Mouse (Mus musculus) stomach, embryonic 16.5 days (tissue): ENCODE data around the gene Saysd1. TPM values are rescaled to one million over a fixed set of nuclear protein-coding genes. Genes with fewer than 3 reads are reported as not detected.

Experiments
- ATAC-seq: fragments of 200-750 bp; cut with Nextera tagmentation; 2 replicates; pipeline ENCODE4 v1.8.0; 2017; ENCODE audit warnings: moderate number of reproducible peaks, moderate TSS enrichment; ENCODE audit not compliant: insufficient read depth, low FRiP score
- H3K27ac ChIP-seq: fragments of 300-500 bp; sonication (generic); 2 replicates; pipeline ENCODE4 v1.5.1; 2014; ENCODE audit warnings: low read length
- H3K27me3 ChIP-seq: fragments of 300-500 bp; sonication (generic); 2 replicates; pipeline ENCODE4 v1.6.1; 2014; ENCODE audit warnings: low read length, control low read depth, mixed read lengths; ENCODE audit not compliant: control insufficient read depth, insufficient read depth
- H3K36me3 ChIP-seq: fragments of 300-500 bp; sonication (generic); 2 replicates; pipeline ENCODE4 v1.6.1; 2014; ENCODE audit warnings: low read length; ENCODE audit not compliant: control insufficient read depth, insufficient read depth
- H3K4me1 ChIP-seq: fragments of 300-500 bp; sonication (generic); 2 replicates; pipeline ENCODE4 v1.6.1; 2014; ENCODE audit warnings: low read length, control low read depth, mixed read lengths; ENCODE audit not compliant: control insufficient read depth, insufficient read depth
- H3K4me2 ChIP-seq: fragments of 300-500 bp; sonication (generic); 2 replicates; pipeline ENCODE4 v1.6.1; 2014; ENCODE audit warnings: low read depth, low read length, mixed read lengths
- H3K4me3 ChIP-seq: fragments of 300-500 bp; sonication (generic); replicated peaks from 2 replicates; pipeline ENCODE4 v1.5.1; 2014; ENCODE audit warnings: mild to moderate bottlenecking, low read length
- H3K9ac ChIP-seq: fragments of 300-500 bp; sonication (generic); 2 replicates; pipeline ENCODE4 v1.6.1; 2014; ENCODE audit warnings: low read length
- H3K9me3 ChIP-seq: fragments of 300-500 bp; sonication (generic); replicated peaks from 2 replicates; pipeline ENCODE4 v1.6.1; 2016; ENCODE audit warnings: low read length, control low read depth; ENCODE audit not compliant: control insufficient read depth
- WGBS: fragments of 180-500 bp; shearing (Covaris S2); extraction: QIAGEN DNeasy Blood & Tissue Kit; methylation state at CpG from one replicate; pipeline ENCODE4 v1.1.7; 2014; 5-methylcytosine and 5-hydroxymethylcytosine counted together
- polyA plus RNA-seq: library from polyadenylated mRNA; unstranded; fragments of >200 nt; fragmentation: Nextera tagmentation; extraction: Ambion mirVana; gene quantifications from 2 replicates; pipeline ENCODE4 v1.2.1, GENCODE M21; 2015

The Saysd1 gene
- polyA plus RNA-seq, 1 experiment from 2014 or later: 12.9 TPM

DNA sequence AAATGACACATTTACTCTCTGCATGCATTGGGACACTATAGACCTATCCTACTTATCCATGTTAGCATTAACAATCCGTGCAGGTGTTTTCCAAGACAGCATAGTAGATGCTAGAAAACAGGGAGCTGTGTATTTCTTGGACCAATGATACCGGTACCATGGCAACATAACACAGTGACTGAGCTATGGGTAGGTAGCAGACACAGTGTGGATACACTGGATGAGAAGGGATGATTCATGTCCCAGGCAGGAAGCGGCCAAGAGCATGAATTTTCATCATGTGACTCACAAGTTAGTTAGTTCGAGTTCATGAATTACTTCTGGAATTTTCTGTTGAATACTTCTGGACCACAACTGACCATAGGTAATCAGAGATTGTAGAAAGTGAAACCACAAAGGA is 16.6 kb upstream of the Saysd1 start:
- Histone ChIP-seq H3K27me3 (no peaks in the 10 kb centered on the region), H3K9me3 (no peaks in the 10 kb centered on the region), H3K36me3 (no peaks in the 10 kb centered on the region), H3K4me3 (no peak overlapping the region), H3K4me1 (peaks cover 11% of the 10 kb centered on the region), H3K27ac (no peak overlapping the region), H3K9ac (no peak overlapping the region), H3K4me2 (no peak overlapping the region)
- WGBS: 71% methylated on average over 4 of the region's 4 CpGs
- no peak for ATAC-seq

DNA sequence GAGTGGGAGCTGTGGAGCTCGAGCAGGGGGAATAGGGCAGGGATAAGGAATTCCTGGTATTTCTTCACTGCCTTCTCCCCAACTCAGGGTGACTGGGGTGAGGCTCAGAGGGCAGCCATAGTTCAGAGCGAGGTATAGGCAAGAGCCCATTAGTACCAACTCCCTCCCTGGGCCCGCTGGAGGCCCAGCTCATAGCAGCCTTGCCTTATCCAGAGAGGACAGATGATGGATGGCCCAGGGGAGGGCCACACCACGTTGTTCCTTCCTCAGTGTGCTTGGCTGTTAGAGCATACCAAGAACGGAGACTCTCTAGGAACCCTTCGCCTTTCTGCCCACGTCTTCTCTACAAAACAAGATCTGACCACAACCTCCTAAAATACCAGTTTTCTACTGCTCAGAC is 15.9 kb upstream of the Saysd1 start:
- H3K4me2 ChIP-seq: no peak overlapping the region

DNA sequence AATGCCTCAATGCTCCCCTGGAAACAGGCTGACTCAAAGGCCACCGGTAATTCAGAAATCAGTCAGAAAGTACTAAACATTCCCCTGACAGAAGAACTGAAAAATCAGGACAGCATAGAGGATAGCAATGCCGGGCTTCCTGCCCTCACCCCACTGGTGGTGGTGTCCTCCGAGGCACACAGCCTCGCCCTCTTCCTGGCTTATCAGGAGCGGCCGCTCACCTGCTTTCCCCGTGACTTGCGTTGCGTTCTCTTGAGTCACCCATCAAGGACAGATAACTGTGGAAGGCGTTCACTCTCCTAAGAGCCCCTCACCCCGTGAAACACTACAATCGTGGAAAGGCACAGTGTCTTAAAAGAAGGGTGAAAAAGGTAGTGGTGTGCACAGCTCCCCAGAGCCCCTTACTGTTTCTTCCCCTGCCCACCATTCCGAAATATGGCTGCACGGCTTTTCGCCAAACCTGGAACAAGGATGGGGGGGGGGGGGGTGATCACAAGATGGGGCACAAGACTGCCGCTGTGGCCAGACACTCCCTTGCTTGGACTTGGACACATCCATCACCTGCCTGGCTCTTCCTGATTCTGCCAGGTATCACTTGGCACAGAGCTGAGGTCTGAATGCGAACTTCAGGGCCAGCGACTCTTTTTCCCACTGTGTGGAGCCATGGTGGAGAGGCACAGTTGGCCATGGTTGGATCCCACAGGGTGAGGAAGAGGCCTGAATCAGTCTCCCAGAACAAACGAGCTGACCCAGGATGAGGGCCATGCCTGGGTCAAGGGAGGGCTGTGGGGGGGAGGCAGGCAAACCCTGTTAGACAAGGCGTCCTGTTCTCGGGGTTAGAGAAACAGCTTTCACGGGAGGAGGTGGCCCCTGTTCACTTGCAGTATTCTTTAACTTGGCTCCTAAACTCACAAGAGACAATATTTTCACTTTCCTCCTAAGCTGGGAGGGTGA is 11.1 kb upstream of the Saysd1 start:
- ATAC-seq: no peak

More for the DNA sequence above, 15.9 kb upstream of the Saysd1 start:
- H3K9me3 ChIP-seq: no peaks in the 10 kb centered on the region
- WGBS: 24% methylated on average over 7 of the region's 7 CpGs
- H3K9ac ChIP-seq: no peak overlapping the region
- H3K27me3 ChIP-seq: no peaks in the 10 kb centered on the region
- H3K4me1 ChIP-seq: peaks cover 4% of the 10 kb centered on the region
- ATAC-seq: no peak
- H3K27ac ChIP-seq: no peak overlapping the region
- H3K4me3 ChIP-seq: no peak overlapping the region
- no peaks in the 10 kb centered on the region for H3K36me3 ChIP-seq

DNA sequence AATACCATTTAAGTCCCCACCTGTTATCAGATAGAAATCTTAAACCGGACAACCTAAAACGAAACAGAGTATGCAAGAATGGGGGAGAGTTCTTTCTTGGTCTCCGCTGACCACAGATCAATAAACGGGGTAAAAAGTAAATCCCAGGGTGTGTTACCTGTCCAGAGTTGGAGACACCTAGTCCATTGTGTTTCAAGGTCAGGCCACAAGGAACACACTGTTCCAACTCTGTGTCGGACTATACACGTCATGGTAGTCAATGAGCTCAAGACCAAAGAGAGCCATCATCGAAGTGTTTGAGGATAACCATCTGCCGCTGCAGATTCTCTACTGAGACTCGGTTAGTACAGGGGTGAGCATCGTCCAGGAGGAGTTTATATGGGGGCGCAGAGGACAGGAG is 10.2 kb upstream of the Saysd1 start:
- WGBS: 65% methylated on average over 11 of the region's 11 CpGs
- no peak overlapping the region for H3K27ac ChIP-seq

More for the DNA sequence above, 11.1 kb upstream of the Saysd1 start:
- 73% methylated on average over 22 of the region's 22 CpGs for WGBS
- H3K4me2 ChIP-seq: no peak overlapping the region
- no peaks in the 10 kb centered on the region for H3K9me3 ChIP-seq
- no peak overlapping the region for H3K27ac ChIP-seq
- no peak overlapping the region for H3K9ac ChIP-seq
- no peaks in the 10 kb centered on the region for H3K4me1 ChIP-seq
- H3K36me3 ChIP-seq: no peaks in the 10 kb centered on the region
- H3K4me3 ChIP-seq: no peak overlapping the region
- H3K27me3 ChIP-seq: no peaks in the 10 kb centered on the region

DNA sequence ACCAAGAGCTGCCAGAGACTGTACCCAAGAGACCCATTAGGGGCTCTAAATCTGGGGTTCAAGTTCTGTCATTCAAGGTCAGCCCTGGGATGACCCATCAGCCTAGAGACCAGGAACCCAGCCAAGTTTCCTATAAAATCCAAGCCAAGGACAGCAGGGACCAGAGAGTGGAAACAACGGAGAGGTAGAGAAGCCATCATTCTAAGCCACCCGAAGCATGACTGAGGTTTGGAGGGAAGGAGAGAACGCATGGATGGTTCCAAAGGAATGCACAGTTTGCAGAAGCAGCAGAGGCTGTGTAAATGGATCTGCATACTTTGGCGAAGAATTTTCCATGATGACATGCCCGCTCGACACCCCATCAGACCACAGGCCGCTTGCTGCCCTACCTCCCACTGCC is 9.5 kb upstream of the Saysd1 start:
- no peak for ATAC-seq
- no peak overlapping the region for H3K27ac ChIP-seq
- 0 out of 2 replicates have a peak, but pooled peaks cover 2% of the 10 kb centered on the region for H3K4me1 ChIP-seq
- WGBS: 80% methylated on average over 7 of the region's 7 CpGs
- no peak overlapping the region for H3K4me2 ChIP-seq
- no peak overlapping the region for H3K4me3 ChIP-seq
- no peaks in the 10 kb centered on the region for H3K36me3 ChIP-seq
- no peak overlapping the region for H3K9ac ChIP-seq
- H3K9me3 ChIP-seq: no peaks in the 10 kb centered on the region
- H3K27me3 ChIP-seq: no peaks in the 10 kb centered on the region

More for the DNA sequence above, 10.2 kb upstream of the Saysd1 start:
- Histone ChIP-seq H3K4me2 (no peak overlapping the region), H3K36me3 (no peaks in the 10 kb centered on the region), H3K9me3 (no peaks in the 10 kb centered on the region), H3K4me3 (no peak overlapping the region), H3K27me3 (no peaks in the 10 kb centered on the region), H3K9ac (no peak overlapping the region), H3K4me1 (0 out of 2 replicates have a peak, but pooled peaks cover 2% of the 10 kb centered on the region)
- no peak for ATAC-seq

DNA sequence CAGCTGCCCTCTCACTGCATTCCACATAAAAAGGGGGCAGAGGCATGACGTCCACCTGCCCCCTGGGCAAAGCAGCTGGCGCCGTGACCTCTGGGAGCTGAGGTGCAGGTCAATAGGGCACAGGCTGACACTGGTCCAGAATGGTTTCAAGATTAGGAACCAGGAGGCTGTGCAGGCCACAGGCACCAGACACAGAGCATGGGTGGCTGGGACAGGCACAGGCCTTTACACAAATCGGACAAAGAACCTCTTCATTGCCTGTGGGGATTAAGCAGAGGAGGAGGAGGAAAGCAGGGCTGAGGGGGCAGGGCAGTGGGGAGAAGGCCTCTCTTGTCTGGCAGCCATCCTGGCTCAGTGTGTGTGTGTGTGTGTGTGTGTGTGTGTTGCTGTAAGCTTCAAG is 5.8 kb upstream of the Saysd1 start:
- Histone ChIP-seq H3K4me3 (no peak overlapping the region), H3K36me3 (no peaks in the 10 kb centered on the region), H3K27ac (peak overlapping the region; percentile 1; the same call in 1 of the 2 replicates), H3K9ac (no peak overlapping the region), H3K4me2 (no peak overlapping the region), H3K27me3 (no peaks in the 10 kb centered on the region), H3K4me1 (0 out of 2 replicates have a peak, but pooled peaks cover 2% of the 10 kb centered on the region), H3K9me3 (no peaks in the 10 kb centered on the region)
- ATAC-seq: no peak; the same call in 1 of the 2 replicates
- WGBS: 62% methylated on average over 4 of the region's 4 CpGs

DNA sequence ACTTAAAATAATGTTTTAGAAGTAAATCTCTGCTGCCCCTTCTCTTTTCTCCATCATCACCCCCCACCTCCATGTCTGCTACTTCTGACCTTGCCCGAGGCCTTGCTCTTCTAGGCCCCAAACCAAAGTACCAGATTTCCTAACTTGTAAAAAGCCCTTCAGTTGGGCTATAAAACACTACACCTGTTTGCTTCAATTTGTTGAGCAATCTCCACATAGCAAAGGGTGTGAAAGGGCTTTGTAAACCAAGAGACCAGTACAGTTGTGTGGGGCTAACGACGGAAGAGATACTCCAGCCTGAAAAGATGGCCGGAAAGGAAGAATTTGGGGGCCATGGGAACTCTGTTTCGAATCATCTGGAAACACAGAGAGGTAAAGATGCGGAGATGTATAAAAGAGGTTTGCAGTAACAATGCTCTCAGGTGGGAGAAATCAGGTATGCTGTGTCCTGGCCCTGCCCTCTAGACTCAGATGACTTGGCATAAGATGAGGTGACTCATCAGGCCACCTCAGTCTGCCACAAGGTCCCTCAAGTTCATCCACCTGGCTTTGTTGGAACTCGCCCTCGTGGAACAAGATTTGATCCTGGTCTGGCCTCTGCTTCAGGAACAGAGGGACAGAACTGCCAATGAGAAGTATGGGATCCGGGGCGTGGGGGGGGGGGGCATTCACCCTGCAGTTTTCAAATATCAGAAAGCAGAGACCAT is 3.2 kb downstream of the Saysd1 start:
- no peaks in the 10 kb centered on the region for H3K9me3 ChIP-seq
- WGBS: 83% methylated on average over 10 of the region's 10 CpGs
- no peak overlapping the region for H3K9ac ChIP-seq
- H3K4me3 ChIP-seq: no peak overlapping the region
- H3K36me3 ChIP-seq: no peaks in the 10 kb centered on the region
- 0 out of 2 replicates have a peak overlapping the region, but pooled peaks have one; percentile 23 for H3K27ac ChIP-seq
- H3K27me3 ChIP-seq: no peaks in the 10 kb centered on the region
- H3K4me2 ChIP-seq: no peak overlapping the region
- no peaks in the 10 kb centered on the region for H3K4me1 ChIP-seq
- ATAC-seq: peak; percentile 54; the same call in 1 of the 2 replicates

DNA sequence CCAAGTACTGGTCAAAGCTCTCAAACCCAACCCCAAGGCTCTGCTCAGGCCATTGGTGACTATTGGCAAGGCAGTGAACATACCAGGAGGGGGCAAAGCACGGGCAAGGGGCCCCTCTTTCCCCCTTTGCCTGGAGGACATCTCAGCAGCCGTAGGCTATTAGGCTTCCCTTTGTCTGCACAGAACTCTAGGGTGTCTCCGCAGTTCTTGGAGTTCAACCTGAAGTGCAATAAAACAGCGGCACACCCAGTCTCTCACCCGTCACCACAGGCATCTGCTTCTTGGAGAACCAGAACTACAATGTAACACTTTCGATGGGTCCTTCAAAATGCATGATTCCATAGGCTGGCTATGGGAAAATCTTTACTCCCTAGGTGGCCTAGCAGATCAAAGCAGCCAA is 10.2 kb downstream of the Saysd1 start:
- Histone ChIP-seq H3K9me3 (no peaks in the 10 kb centered on the region), H3K4me1 (no peaks in the 10 kb centered on the region), H3K27me3 (no peaks in the 10 kb centered on the region), H3K4me3 (no peak overlapping the region), H3K9ac (no peak overlapping the region), H3K4me2 (no peak overlapping the region), H3K36me3 (no peaks in the 10 kb centered on the region), H3K27ac (no peak overlapping the region)
- WGBS: 80% methylated on average over 6 of the region's 6 CpGs
- no peak for ATAC-seq
